Mouse (Mus musculus) heart, embryonic 14.5 days (tissue): ENCODE measurements around the gene Gm10778. TPM values are rescaled to one million over a fixed set of nuclear protein-coding genes. Genes with fewer than 3 reads are reported as not detected.
"Not testable (repeated sequence)": the region's sequence is repeated elsewhere in the genome, so short reads cannot be mapped to it uniquely, and the experiment has no call there.

ENCODE experiments used
- ATAC-seq: fragments of 200-750 bp; cut with Nextera tagmentation; 2 replicates; pipeline ENCODE4 v1.8.0; 2017; ENCODE audit warnings: low read depth, moderate TSS enrichment; ENCODE audit not compliant: insufficient number of reproducible peaks, insufficient read depth, low FRiP score
- H3K27ac ChIP-seq, 2 experiments: fragments of 200-500 bp in 1 of 2; fragments of 300-500 bp in 1 of 2; sonication (generic) in 1 of 2; replicated peaks in 1 of 2; 2 replicates each; pipeline ENCODE4 v1.5.1; 2012 to 2014; ENCODE audit warnings: low read depth in 2 of 2, low read length in 2 of 2, control low read depth in 1 of 2, mild to moderate bottlenecking in 1 of 2, mixed read lengths in 1 of 2; ENCODE audit not compliant: control insufficient read depth in 1 of 2, insufficient read depth in 1 of 2
- H3K27me3 ChIP-seq: fragments of 300-500 bp; sonication (generic); 2 replicates; pipeline ENCODE4 v1.6.1; 2014; ENCODE audit warnings: mild to moderate bottlenecking, low read length, control low read depth; ENCODE audit not compliant: control insufficient read depth, insufficient read depth
- H3K36me3 ChIP-seq: fragments of 300-500 bp; sonication (generic); 2 replicates; pipeline ENCODE4 v1.6.1; 2014; ENCODE audit warnings: mild to moderate bottlenecking, control low read depth, low read length, mixed read lengths; ENCODE audit not compliant: control insufficient read depth, insufficient read depth
- H3K4me1 ChIP-seq, 2 experiments: fragments of 200-500 bp in 1 of 2; fragments of 300-500 bp in 1 of 2; sonication (generic) in 1 of 2; 2 replicates each; pipeline ENCODE4 v1.6.1; 2012 to 2014; ENCODE audit warnings: low read length in 2 of 2, control low read depth in 1 of 2, mixed read lengths in 1 of 2; ENCODE audit not compliant: control insufficient read depth in 2 of 2, insufficient read depth in 2 of 2
- H3K4me2 ChIP-seq: fragments of 300-500 bp; sonication (generic); 2 replicates; pipeline ENCODE4 v1.6.1; 2014; ENCODE audit warnings: mild to moderate bottlenecking, low read length
- H3K4me3 ChIP-seq, 2 experiments: fragments of 200-500 bp in 1 of 2; fragments of 300-500 bp in 1 of 2; sonication (generic) in 1 of 2; 2 replicates each; pipeline ENCODE4 v1.5.1; 2012 to 2014; ENCODE audit warnings: low read length in 2 of 2, mild to moderate bottlenecking in 2 of 2, control low read depth in 1 of 2, low read depth in 1 of 2, moderate library complexity in 1 of 2; ENCODE audit not compliant: control insufficient read depth in 1 of 2, insufficient read depth in 1 of 2
- H3K9ac ChIP-seq: fragments of 300-500 bp; sonication (generic); 2 replicates; pipeline ENCODE4 v1.6.1; 2014; ENCODE audit warnings: mild to moderate bottlenecking, low read length
- H3K9me3 ChIP-seq: fragments of 300-500 bp; sonication (generic); 2 replicates; pipeline ENCODE4 v1.6.1; 2016; ENCODE audit warnings: low read length, control low read depth; ENCODE audit not compliant: control insufficient read depth
- WGBS: fragments of 180-500 bp; shearing (Covaris S2); extraction: QIAGEN DNeasy Blood & Tissue Kit; methylation state at CpG from one replicate; pipeline ENCODE4 v1.1.7; 2014; 5-methylcytosine and 5-hydroxymethylcytosine counted together
- polyA plus RNA-seq: library from polyadenylated mRNA; unstranded; fragments of >200 nt; fragmentation: Nextera tagmentation; extraction: Ambion mirVana; gene quantifications from 2 replicates; pipeline ENCODE4 v1.2.1, GENCODE M21; 2014

The Gm10778 gene
- 3.0 and 3.3 TPM in 2 replicates for polyA plus RNA-seq

GRCm38 (mm10) chr10:81648803-81649775 is at the start of gene Gm10778:
Gene Gm10778, plus strand, starts transcription at chr10:81649059.
- peak within 1 kb of the TSS; percentile 53 to 62 for H3K4me3 ChIP-seq
- not testable (repeated sequence) for H3K36me3 ChIP-seq, H3K27me3 ChIP-seq, H3K4me1 ChIP-seq, H3K9me3 ChIP-seq
- H3K9ac ChIP-seq = peak within 1 kb of the TSS; percentile 73
- peak within 1 kb of the TSS; percentile 75 to 78 for H3K27ac ChIP-seq
- WGBS = 4% methylated on average over 28 of the region's 52 CpGs
- peak; percentile 90 for ATAC-seq
- H3K4me2 ChIP-seq = peak within 1 kb of the TSS; percentile 63

- no peaks in the 10 kb centered on the region for H3K9me3 ChIP-seq
- H3K36me3 ChIP-seq = no peaks in the 10 kb centered on the region
- no peak overlapping the region for H3K4me2 ChIP-seq
- 84% methylated on average over 5 of the region's 5 CpGs for WGBS
- H3K27ac ChIP-seq = 0 out of 4 replicates have a peak overlapping the region, but pooled peaks of 1 of the 2 experiments have one; percentile 79
- no peak overlapping the region for H3K4me3 ChIP-seq
- peaks cover 39 to 54% of the 10 kb centered on the region in 2 experiments for H3K4me1 ChIP-seq
- no peak for ATAC-seq
- no peak overlapping the region for H3K9ac ChIP-seq
- peaks cover 5% of the 10 kb centered on the region; the same call in 1 of the 2 replicates for H3K27me3 ChIP-seq
Measured at GRCm38 (mm10) chr10:81599630-81600029, 49.2 kb upstream of the Gm10778 start.

- Histone ChIP-seq H3K9me3 (no peaks in the 10 kb centered on the region), H3K36me3 (no peaks in the 10 kb centered on the region), H3K27me3 (0 out of 2 replicates have a peak, but pooled peaks cover under 1% of the 10 kb centered on the region), H3K4me2 (peak overlapping the region; percentile 68), H3K27ac (peak overlapping the region; percentile 67 to 79; a peak in 2 of 4 replicates), H3K4me1 (peaks cover 42 to 54% of the 10 kb centered on the region in 2 experiments), H3K9ac (no peak overlapping the region), H3K4me3 (no peak overlapping the region)
- 35% methylated on average over 10 of the region's 10 CpGs for WGBS
- ATAC-seq = no peak
Measured at GRCm38 (mm10) chr10:81600096-81600495, 48.8 kb upstream of the Gm10778 start.

- H3K4me3 ChIP-seq = peak within 1 kb of the TSS; percentile 31 to 41
- H3K27ac ChIP-seq = peak within 1 kb of the TSS; percentile 67 to 79; a peak in 3 of 4 replicates
- H3K36me3 ChIP-seq = no peaks in the 10 kb centered on the region
- H3K9ac ChIP-seq = peak within 1 kb of the TSS; percentile 65
- H3K9me3 ChIP-seq = no peaks in the 10 kb centered on the region
- peaks cover 38 to 56% of the 10 kb centered on the region in 2 experiments for H3K4me1 ChIP-seq
- WGBS = under 1% methylated on average over 28 of the region's 28 CpGs
- no peaks in the 10 kb centered on the region for H3K27me3 ChIP-seq
- peak within 1 kb of the TSS; percentile 68 for H3K4me2 ChIP-seq
- peak; percentile 87 for ATAC-seq
Measured at GRCm38 (mm10) chr10:81600738-81601203, 48.1 kb upstream of the Gm10778 start, which contains the start of gene Tle6. Gene Tle6, minus strand, starts transcription at chr10:81601073.

- peak overlapping the region; percentile 31 to 41 for H3K4me3 ChIP-seq
- H3K9me3 ChIP-seq = no peaks in the 10 kb centered on the region
- 32% methylated on average over 7 of the region's 7 CpGs for WGBS
- H3K27me3 ChIP-seq = no peaks in the 10 kb centered on the region
- no peak for ATAC-seq
- H3K4me1 ChIP-seq = peaks cover 33 to 50% of the 10 kb centered on the region in 2 experiments
- peak overlapping the region; percentile 25 to 79; a peak in 1 of 4 replicates for H3K27ac ChIP-seq
- peak overlapping the region; percentile 65 for H3K9ac ChIP-seq
- no peaks in the 10 kb centered on the region for H3K36me3 ChIP-seq
- H3K4me2 ChIP-seq = peak overlapping the region; percentile 68
Measured at GRCm38 (mm10) chr10:81601396-81601905, 47.4 kb upstream of the Gm10778 start.

GRCm38 (mm10) chr10:81602741-81603151 is 46.1 kb upstream of the Gm10778 start:
- Histone ChIP-seq H3K9me3 (no peaks in the 10 kb centered on the region), H3K27me3 (no peaks in the 10 kb centered on the region), H3K36me3 (no peaks in the 10 kb centered on the region), H3K4me1 (peaks cover 30 to 40% of the 10 kb centered on the region in 2 experiments), H3K9ac (no peak overlapping the region), H3K27ac (0 out of 4 replicates have a peak overlapping the region, but pooled peaks of 1 of the 2 experiments have one; percentile 24), H3K4me3 (no peak overlapping the region), H3K4me2 (no peak overlapping the region)
- no peak for ATAC-seq
- 26% methylated on average over 4 of the region's 4 CpGs for WGBS
